Mouse (Mus musculus) layer of hippocampus, adult 11-12 months (tissue): ENCODE measurements around the gene Dcaf7.
"Not testable (repeated sequence)": the region's sequence is repeated elsewhere in the genome, so short reads cannot be mapped to it uniquely, and the experiment has no call there.

Experiments used
- DNase-seq: peaks from one replicate; pipeline ENCODE4 v3.0.0; 2022; ENCODE audit warnings: low spot score

Dcaf7 gene

GRCm38 (mm10) chr11:106036548-106037417, at the start of gene Dcaf7:
TSS of gene Dcaf7 (plus strand) at chr11:106036872.
- DNase-seq, result peak; percentile 99

GRCm38 (mm10) chr11:105987446-105987845, 49.2 kb upstream of the Dcaf7 start:
- no peak for DNase-seq

- no peak for DNase-seq
Measured at GRCm38 (mm10) chr11:105989446-105989845, 47.2 kb upstream of the Dcaf7 start.

- no peak for DNase-seq
Measured at GRCm38 (mm10) chr11:105990231-105990630, 46.4 kb upstream of the Dcaf7 start.

GRCm38 (mm10) chr11:105994375-105994774, 42.3 kb upstream of the Dcaf7 start, which contains the start of gene Ace3:
TSS of gene Ace3 (plus strand) at chr11:105994675.
- DNase-seq, result no peak

GRCm38 (mm10) chr11:106000062-106000461, 36.6 kb upstream of the Dcaf7 start:
- DNase-seq, result no peak

- peak; percentile 41 for DNase-seq
Measured at GRCm38 (mm10) chr11:106001718-106002117, 35.0 kb upstream of the Dcaf7 start.

GRCm38 (mm10) chr11:106004576-106004975, 32.1 kb upstream of the Dcaf7 start:
- DNase-seq, result no peak

- DNase-seq, result no peak
Measured at GRCm38 (mm10) chr11:106005970-106006369, 30.7 kb upstream of the Dcaf7 start.

GRCm38 (mm10) chr11:106007821-106008220, 28.9 kb upstream of the Dcaf7 start, which contains the start of gene Kcnh6:
TSS of gene Kcnh6 (plus strand) at chr11:106008124.
- DNase-seq, result no peak

GRCm38 (mm10) chr11:106012711-106013110, 24.0 kb upstream of the Dcaf7 start:
- DNase-seq, result no peak

GRCm38 (mm10) chr11:106013556-106014225, 23.0 kb upstream of the Dcaf7 start:
- peak; percentile 58 for DNase-seq

- DNase-seq, result no peak
Measured at GRCm38 (mm10) chr11:106016440-106016839, 20.2 kb upstream of the Dcaf7 start.

- peak; percentile 56 for DNase-seq
Measured at GRCm38 (mm10) chr11:106020051-106020763, 16.5 kb upstream of the Dcaf7 start.

- DNase-seq, result no peak
Measured at GRCm38 (mm10) chr11:106025774-106026173, 10.9 kb upstream of the Dcaf7 start.

GRCm38 (mm10) chr11:106026465-106027151, 10.1 kb upstream of the Dcaf7 start:
- peak; percentile 74 for DNase-seq

GRCm38 (mm10) chr11:106027607-106028006, 9.1 kb upstream of the Dcaf7 start:
- no peak for DNase-seq

GRCm38 (mm10) chr11:106032074-106032473, 4.6 kb upstream of the Dcaf7 start:
- not testable (repeated sequence) for DNase-seq

GRCm38 (mm10) chr11:106033491-106033919, 3.2 kb upstream of the Dcaf7 start:
- DNase-seq, result peak; percentile 39

- no peak for DNase-seq
Measured at GRCm38 (mm10) chr11:106034986-106035385, 1.7 kb upstream of the Dcaf7 start.

GRCm38 (mm10) chr11:106037418-106037751, 713 bp downstream of the Dcaf7 start:
- DNase-seq, result peak; percentile 77

- no peak for DNase-seq
Measured at GRCm38 (mm10) chr11:106044349-106044748, 7.7 kb downstream of the Dcaf7 start.
